Mouse (Mus musculus): ENCODE measurements around the gene Pym1. TPM values are rescaled to one million over a fixed set of nuclear protein-coding genes. Genes with fewer than 3 reads are reported as not detected.

The Pym1 gene
- total RNA-seq, 4 experiments from 2014 or later = 24.1 to 31.9 (median 27.0) TPM

- DNase-seq = no peak
Observed at GRCm38 (mm10) chr10:128745946-128746613, 1.6 kb upstream of the Pym1 start.

- no peak for DNase-seq
Observed at GRCm38 (mm10) chr10:128746972-128747645, 580 bp upstream of the Pym1 start.

GRCm38 (mm10) chr10:128748252-128748864 lies 669 bp downstream of the Pym1 start:
- peak; percentile 74 for DNase-seq

GRCm38 (mm10) chr10:128772895-128773294 lies 25.2 kb downstream of the Pym1 start:
- DNase-seq = no peak

GRCm38 (mm10) chr10:128773685-128774084 lies 26.0 kb downstream of the Pym1 start:
- DNase-seq = no peak

- no peak for DNase-seq
Observed at GRCm38 (mm10) chr10:128778441-128778840, 30.8 kb downstream of the Pym1 start.

GRCm38 (mm10) chr10:128779011-128779795 lies 31.5 kb downstream of the Pym1 start:
- peak; percentile 71 for DNase-seq

GRCm38 (mm10) chr10:128780200-128780599 lies 32.5 kb downstream of the Pym1 start:
- DNase-seq = no peak

GRCm38 (mm10) chr10:128790398-128791124 lies 42.9 kb downstream of the Pym1 start, which contains the start of gene Mmp19:
Gene Mmp19 (plus strand): TSS chr10:128790910.
- DNase-seq = peak; percentile 37

- no peak for DNase-seq
Observed at GRCm38 (mm10) chr10:128792041-128792440, 44.4 kb downstream of the Pym1 start.

- DNase-seq = no peak
Observed at GRCm38 (mm10) chr10:128793258-128793657, 45.6 kb downstream of the Pym1 start.

GRCm38 (mm10) chr10:128794391-128794790 lies 46.7 kb downstream of the Pym1 start:
- DNase-seq = no peak

GRCm38 (mm10) chr10:128795581-128795980 lies 47.9 kb downstream of the Pym1 start:
- DNase-seq = no peak

GRCm38 (mm10) chr10:128798676-128799075 lies 51.0 kb downstream of the Pym1 start:
- DNase-seq = no peak

- DNase-seq = no peak
Observed at GRCm38 (mm10) chr10:128801981-128802495, 54.3 kb downstream of the Pym1 start.

- DNase-seq = no peak
Observed at GRCm38 (mm10) chr10:128802956-128803355, 55.3 kb downstream of the Pym1 start.

- DNase-seq = no peak
Observed at GRCm38 (mm10) chr10:128803361-128803760, 55.7 kb downstream of the Pym1 start.

GRCm38 (mm10) chr10:128803771-128804270 lies 56.1 kb downstream of the Pym1 start, which contains the start of gene Dnajc14:
Gene Dnajc14 (plus strand): TSS chr10:128804062.
- peak; percentile 51 for DNase-seq

- DNase-seq = peak; percentile 47
Observed at GRCm38 (mm10) chr10:128804271-128805091, 56.8 kb downstream of the Pym1 start, which contains the start of gene Tmem198b. Gene Tmem198b (minus strand): TSS chr10:128804370.
